Mouse (Mus musculus) T-helper 17 cell (primary cell): Measurements from ENCODE around the gene Wnk2.

Experiments used
- in situ Hi-C, 2 experiments: fragments of 300-600 bp; cut with MboI, MseI; formaldehyde crosslinking; loops; 1 replicate in 1 of 2; 2 replicates in 1 of 2; pipeline ENCODE4 v1.15.1; 2025; ENCODE audit warnings: high pct_unique_total_duplicates in 2 of 2

Wnk2 gene

GRCm38 (mm10) chr13:49052512-49052911, 95.3 kb downstream of the Wnk2 start:
- in situ Hi-C loops = no loop called here

- in situ Hi-C loops = no loop called here
These were observed 100.4 kb downstream of the Wnk2 start for GRCm38 (mm10) chr13:49047393-49047792.

- in situ Hi-C loops = no loop called here
These were observed 103.7 kb downstream of the Wnk2 start for GRCm38 (mm10) chr13:49044145-49044561.

GRCm38 (mm10) chr13:49042371-49042770, 105.4 kb downstream of the Wnk2 start:
- in situ Hi-C loops = no loop called here

- in situ Hi-C loops = loop anchor here in 1 of 2 experiments (10.0 kb wide), 1 partner anchor 802 kb away; no protein-coding TSS in a partner anchor
These were observed 110.8 kb downstream of the Wnk2 start for GRCm38 (mm10) chr13:49036928-49037574.

GRCm38 (mm10) chr13:49036436-49036835, 111.4 kb downstream of the Wnk2 start:
- in situ Hi-C loops = loop anchor here in 1 of 2 experiments (10.0 kb wide), 1 partner anchor 802 kb away; no protein-coding TSS in a partner anchor

- in situ Hi-C loops = loop anchor here in 1 of 2 experiments (10.0 kb wide), 1 partner anchor 796 kb away; no protein-coding TSS in a partner anchor
These were observed 116.8 kb downstream of the Wnk2 start for GRCm38 (mm10) chr13:49031029-49031428.

GRCm38 (mm10) chr13:49028757-49029539, 118.9 kb downstream of the Wnk2 start:
- in situ Hi-C loops = loop anchor here in 1 of 2 experiments (10.0 kb wide), 1 partner anchor 374 kb away; no protein-coding TSS in a partner anchor

GRCm38 (mm10) chr13:49027057-49027456, 120.8 kb downstream of the Wnk2 start:
- in situ Hi-C loops = loop anchor here in 1 of 2 experiments (10.0 kb wide), 1 partner anchor 372 kb away; no protein-coding TSS in a partner anchor

GRCm38 (mm10) chr13:49025521-49025920, 122.3 kb downstream of the Wnk2 start:
- in situ Hi-C loops = loop anchor here in 1 of 2 experiments (10.0 kb wide), 1 partner anchor 371 kb away; no protein-coding TSS in a partner anchor

GRCm38 (mm10) chr13:49024763-49025162, 123.1 kb downstream of the Wnk2 start:
- in situ Hi-C loops = loop anchor here in 1 of 2 experiments (10.0 kb wide), 1 partner anchor 370 kb away; no protein-coding TSS in a partner anchor

GRCm38 (mm10) chr13:49021693-49022092, 126.1 kb downstream of the Wnk2 start:
- in situ Hi-C loops = loop anchor here in 1 of 2 experiments (10.0 kb wide), 1 partner anchor 367 kb away; no protein-coding TSS in a partner anchor

GRCm38 (mm10) chr13:49020152-49020551, 127.7 kb downstream of the Wnk2 start:
- in situ Hi-C loops = loop anchor here in 1 of 2 experiments (10.0 kb wide), 1 partner anchor 365 kb away; no protein-coding TSS in a partner anchor

- in situ Hi-C loops = loop anchor here in 1 of 2 experiments (5.0 kb wide), 1 partner anchor 360 kb away; no protein-coding TSS in a partner anchor
These were observed 130.4 kb downstream of the Wnk2 start for GRCm38 (mm10) chr13:49017375-49017774.

- in situ Hi-C loops = loop anchor here in 1 of 2 experiments (5.0 kb wide), 1 partner anchor 359 kb away; no protein-coding TSS in a partner anchor
These were observed 131.5 kb downstream of the Wnk2 start for GRCm38 (mm10) chr13:49016311-49016761.

- in situ Hi-C loops = loop anchor here in 1 of 2 experiments (5.0 kb wide), 1 partner anchor 358 kb away; no protein-coding TSS in a partner anchor
These were observed 132.2 kb downstream of the Wnk2 start for GRCm38 (mm10) chr13:49015366-49016306.

- in situ Hi-C loops = no loop called here
These were observed 134.5 kb downstream of the Wnk2 start for GRCm38 (mm10) chr13:49013206-49013794.

- in situ Hi-C loops = no loop called here
These were observed 146.1 kb downstream of the Wnk2 start for GRCm38 (mm10) chr13:49001691-49002090.

- in situ Hi-C loops = loop anchor here (5.0 kb wide), 2 partner anchors 51 to 71 kb away; no protein-coding TSS in a partner anchor
These were observed 149.2 kb downstream of the Wnk2 start for GRCm38 (mm10) chr13:48998591-48998990.

GRCm38 (mm10) chr13:48996731-48997130, 151.1 kb downstream of the Wnk2 start:
- in situ Hi-C loops = loop anchor here (5.0 kb wide), 2 partner anchors 49 to 69 kb away; no protein-coding TSS in a partner anchor
